Mouse (Mus musculus): Measurements from ENCODE around the gene Tlcd1.

Gene Tlcd1

DNA sequence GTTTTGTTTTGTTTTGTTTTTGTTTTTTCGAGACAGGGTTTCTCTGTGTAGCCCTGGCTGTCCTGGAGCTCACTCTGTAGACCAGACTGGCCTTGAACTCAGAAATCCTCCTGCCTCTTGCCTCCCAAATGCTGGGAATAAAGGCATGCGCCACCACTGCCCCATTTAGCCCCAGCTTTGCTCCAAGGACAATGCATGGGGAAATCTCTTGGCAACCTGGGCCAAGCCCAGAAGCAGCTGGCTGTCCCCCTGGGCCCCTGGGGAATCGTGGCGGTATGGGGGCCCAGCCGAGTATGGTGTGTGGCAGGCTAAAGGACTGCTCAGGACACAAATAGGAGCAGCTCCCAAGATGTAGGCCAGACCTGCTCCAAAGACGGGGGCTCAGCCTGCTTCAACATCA, 27.8 kb downstream of the Tlcd1 start:
- DNase-seq (ENCODE audit: low read depth, low spot score), result no peak

DNA sequence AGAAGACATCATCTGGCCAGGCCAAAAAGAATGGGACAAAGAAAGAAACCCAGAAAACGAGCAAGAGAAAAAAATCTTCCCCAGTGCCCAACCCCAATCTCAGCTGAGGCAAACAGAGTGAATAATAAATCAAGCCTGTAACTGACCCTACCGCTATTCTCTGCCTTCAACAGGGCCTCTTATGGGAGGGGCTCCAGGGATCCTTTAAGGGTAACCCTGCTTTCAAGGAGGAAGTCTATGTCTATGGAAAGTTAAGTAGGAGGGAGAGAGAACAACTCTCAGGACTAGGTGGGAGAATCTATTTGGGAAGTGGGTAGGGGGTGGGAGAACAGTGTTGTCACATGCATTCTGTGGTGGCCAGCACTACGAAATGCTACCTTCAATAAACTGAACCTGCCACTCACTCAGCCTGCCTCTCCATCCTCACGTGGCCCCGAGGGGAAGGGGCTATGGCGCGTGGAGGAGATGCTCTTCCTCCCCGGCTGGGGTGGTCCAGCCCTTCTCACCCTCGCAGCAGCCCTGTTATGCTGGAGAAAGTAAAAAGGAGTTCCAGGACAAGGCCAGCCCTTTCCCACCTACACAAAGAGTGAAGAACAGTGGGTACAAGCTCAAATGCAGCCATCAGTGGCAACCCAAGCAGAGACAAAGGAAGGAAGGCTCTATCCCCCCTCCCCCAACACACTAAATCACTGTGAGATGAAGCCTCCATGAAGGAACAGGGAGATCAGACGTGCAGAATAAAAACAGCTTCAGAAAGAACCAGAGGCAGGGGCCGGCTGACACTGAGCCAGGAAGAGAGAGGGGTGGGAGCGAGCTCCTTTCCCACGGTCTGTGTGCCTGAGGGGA, 29.1 kb downstream of the Tlcd1 start:
- DNase-seq (ENCODE audit: low read depth, low spot score), result no peak

DNA sequence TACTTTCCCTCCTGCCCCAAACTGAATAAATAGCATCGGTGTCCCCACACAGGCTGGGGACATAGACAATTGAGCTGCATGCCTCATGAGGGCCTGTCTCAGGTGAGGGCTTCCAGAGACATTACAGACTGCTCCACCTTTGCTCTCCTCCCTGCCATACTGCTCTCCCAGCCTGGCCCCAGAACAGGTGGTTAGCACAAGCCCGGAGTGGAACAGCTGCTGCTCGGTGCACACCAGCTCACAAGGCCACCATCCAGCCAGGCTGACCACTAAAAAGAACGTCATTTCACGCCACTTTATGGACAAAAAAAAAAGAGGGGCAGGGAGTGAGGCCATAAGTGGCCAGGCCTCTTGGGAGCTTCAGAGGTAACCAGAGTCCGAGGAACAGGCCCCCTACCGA, 30.7 kb downstream of the Tlcd1 start:
- no peak for DNase-seq (ENCODE audit: low read depth, low spot score)

DNA sequence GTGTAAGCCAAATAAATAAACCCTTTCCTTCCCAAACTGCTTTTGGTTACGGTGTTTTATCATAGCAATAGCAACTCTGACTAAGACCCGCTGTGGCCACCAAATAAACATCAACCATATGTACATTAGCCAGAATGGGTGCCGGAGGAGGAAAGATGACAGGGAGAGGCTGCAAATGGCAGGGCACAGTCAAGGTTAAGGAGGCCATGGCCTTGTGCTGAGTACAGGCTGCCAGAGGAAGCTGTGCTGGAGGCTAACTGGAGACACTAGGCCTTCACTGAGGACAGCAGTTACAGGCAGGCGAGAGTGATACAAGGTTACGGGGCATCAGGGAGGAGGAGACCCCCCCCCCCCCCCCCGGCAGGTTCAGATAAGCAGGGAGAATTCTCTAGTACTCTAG, 33.4 kb downstream of the Tlcd1 start:
- no peak for DNase-seq (ENCODE audit: low read depth, low spot score)

DNA sequence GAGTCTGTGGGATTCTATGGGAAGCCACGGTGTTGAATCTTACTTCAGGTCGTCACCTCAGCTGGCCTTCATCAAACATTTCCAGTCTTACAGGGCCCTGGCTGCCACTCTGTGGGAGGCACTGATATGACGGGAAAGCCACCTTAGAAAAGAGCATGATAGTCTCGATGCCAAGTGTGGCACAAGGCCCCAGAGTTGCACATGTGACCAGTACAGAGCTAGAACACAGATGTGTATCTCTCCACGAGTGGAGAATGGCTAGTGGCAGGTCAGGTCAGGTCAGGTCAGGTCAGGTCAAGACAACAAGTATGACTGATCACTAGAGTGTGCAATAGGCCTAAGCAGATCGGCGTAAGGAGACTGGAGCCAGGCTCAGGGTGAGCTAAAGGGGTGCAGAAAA, 34.1 kb downstream of the Tlcd1 start:
- DNase-seq (ENCODE audit: low read depth, low spot score), result no peak

DNA sequence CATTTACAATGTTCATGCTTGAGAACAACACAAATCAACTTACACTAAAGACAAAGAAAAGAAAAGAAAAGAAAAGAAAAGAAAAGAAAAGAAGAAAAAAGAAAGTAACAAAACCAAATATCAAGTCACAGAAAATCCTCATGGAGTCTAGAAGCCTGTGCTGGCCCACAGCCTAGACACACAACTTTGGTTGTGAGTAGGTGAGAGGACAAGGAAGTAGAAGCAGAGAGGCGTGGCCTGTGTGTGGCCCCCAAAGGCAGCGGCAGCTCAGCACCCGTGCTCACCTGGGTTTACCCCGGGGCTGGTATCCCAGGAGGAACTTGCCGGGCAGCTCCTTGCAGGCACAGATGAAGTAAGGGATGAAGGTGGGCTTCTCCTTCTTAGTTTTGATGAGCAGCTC, 35.0 kb downstream of the Tlcd1 start:
- no peak for DNase-seq (ENCODE audit: low read depth, low spot score)

DNA sequence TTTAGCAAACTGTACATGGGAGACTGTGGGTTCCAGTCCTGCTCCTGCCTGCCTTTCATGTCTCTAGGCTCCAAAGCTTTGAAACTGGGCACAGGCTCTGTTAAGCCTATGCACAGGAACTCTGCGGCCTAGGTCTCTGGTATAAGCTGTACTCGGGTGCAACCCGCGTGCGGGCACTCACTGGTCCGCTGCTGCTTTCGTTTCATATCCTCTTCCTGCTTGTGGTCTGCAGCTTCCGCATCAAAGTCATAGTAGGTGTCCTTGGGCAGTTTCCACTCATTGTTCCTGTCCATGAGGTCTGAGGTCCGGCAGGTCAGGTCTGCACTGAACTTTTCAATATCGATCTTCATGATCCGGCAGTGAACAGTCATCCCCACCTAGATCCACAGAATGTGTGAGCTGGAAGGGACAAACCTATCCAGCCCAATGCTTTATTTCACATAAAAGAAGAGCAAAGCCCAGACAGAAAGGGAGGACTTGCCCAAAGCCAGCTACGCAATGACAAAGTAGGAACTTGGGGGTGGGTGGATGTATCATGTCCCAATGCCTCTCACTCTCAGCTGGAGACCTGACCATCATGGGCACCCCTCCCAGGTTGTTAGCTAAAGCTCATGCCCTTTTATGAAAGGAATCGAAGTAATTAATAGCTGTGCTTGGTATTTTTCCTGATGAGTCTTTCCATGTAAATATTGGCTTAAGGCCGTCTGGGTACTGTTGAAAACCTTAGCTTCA, 36.7 kb downstream of the Tlcd1 start:
- peak; percentile 26 for DNase-seq (ENCODE audit: low read depth, low spot score)

DNA sequence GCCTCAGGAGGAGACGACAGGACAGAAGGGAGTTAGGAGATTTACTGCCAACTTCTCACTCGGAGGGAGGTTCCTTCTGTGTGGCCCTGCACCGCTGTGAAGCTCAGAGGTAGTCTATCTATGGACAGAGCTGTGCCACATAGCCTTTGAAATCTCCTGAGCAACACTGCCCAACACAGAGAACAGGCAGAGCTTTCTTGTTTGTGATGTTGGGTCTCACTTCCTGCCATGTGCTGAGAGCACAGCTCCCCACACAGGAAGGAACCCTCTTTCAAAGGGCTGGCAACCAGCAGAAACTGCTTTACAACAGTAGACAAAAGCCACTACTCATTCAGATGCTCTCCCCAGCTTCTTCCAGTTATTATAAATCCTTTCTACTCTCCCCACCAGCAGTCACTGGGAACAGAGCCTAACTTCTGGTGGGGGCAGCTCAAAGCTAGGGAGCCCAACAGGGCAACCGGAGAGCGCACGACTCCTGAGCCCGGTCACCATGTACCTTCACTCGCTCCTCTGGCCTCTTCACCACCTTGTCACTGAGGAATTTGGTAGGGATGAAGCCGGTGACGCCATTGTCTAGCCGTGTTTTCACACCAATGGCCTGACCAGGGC, 39.3 kb downstream of the Tlcd1 start:
- peak; percentile 54 for DNase-seq (ENCODE audit: low read depth, low spot score)

DNA sequence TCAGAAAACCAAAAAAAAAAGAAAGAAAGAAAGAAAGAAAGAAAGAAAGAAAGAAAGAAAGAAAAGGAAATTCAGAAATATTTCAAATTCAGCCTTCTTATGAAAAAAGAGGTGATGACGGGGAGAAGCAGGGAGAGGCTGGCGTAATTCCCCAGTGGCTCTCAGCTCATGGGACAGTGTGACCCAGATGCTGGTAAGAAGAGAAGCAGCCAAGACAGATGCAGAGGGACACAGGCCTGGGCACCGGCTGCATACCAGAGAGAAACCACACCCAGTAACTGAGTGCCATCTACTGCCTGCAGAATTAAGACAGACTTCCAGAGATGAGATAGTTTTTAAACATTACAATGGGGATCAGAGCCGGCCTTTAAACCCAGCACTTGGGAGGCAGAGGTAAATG, 47.1 kb downstream of the Tlcd1 start:
- no peak for DNase-seq (ENCODE audit: low read depth, low spot score)
